Mouse (Mus musculus) stomach, postnatal 0 days (tissue): ENCODE measurements around the gene Gm21863. TPM values are rescaled to one million over a fixed set of nuclear protein-coding genes. Genes with fewer than 3 reads are reported as not detected.
"Not testable (repeated sequence)": the region's sequence is repeated elsewhere in the genome, so short reads cannot be mapped to it uniquely, and the experiment has no call there.

Source experiments
- ATAC-seq: fragments of 200-750 bp; cut with Nextera tagmentation; 2 replicates; pipeline ENCODE4 v1.8.0; 2017; ENCODE audit not compliant: low FRiP score, low TSS enrichment
- DNase-seq: peaks from one replicate; pipeline ENCODE4 v3.0.0-alpha.2; 2016; ENCODE audit warnings: low spot score
- H3K27ac ChIP-seq: fragments of 300-500 bp; sonication (generic); replicated peaks from 2 replicates; pipeline ENCODE4 v1.5.1; 2014; ENCODE audit warnings: mild to moderate bottlenecking, control low read depth
- H3K27me3 ChIP-seq: fragments of 300-500 bp; sonication (generic); 2 replicates; pipeline ENCODE4 v1.6.1; 2014; ENCODE audit warnings: low read length; ENCODE audit not compliant: control insufficient read depth, insufficient read depth
- H3K36me3 ChIP-seq: fragments of 300-500 bp; sonication (generic); 2 replicates; pipeline ENCODE4 v1.6.1; 2014; ENCODE audit warnings: low read length, mixed read lengths; ENCODE audit not compliant: control insufficient read depth, insufficient read depth
- H3K4me1 ChIP-seq: fragments of 300-500 bp; sonication (generic); replicated peaks from 2 replicates; pipeline ENCODE4 v1.6.1; 2014; ENCODE audit warnings: antibody characterized with exemption; ENCODE audit not compliant: control insufficient read depth, insufficient read depth
- H3K4me2 ChIP-seq: fragments of 300-500 bp; sonication (generic); replicated peaks from 2 replicates; pipeline ENCODE4 v1.6.1; 2014; ENCODE audit warnings: low read depth, mild to moderate bottlenecking, control low read depth, moderate library complexity
- H3K4me3 ChIP-seq: fragments of 300-500 bp; sonication (generic); 2 replicates; pipeline ENCODE4 v1.5.1; 2014; ENCODE audit warnings: low read depth, low read length, control low read depth
- H3K9ac ChIP-seq: fragments of 300-500 bp; sonication (generic); 2 replicates; pipeline ENCODE4 v1.6.1; 2014; ENCODE audit warnings: mild to moderate bottlenecking, low read length, control low read depth, mixed read lengths
- H3K9me3 ChIP-seq: fragments of 300-500 bp; sonication (generic); 2 replicates; pipeline ENCODE4 v1.6.1; 2016; ENCODE audit warnings: low read length; ENCODE audit not compliant: control insufficient read depth
- WGBS: fragments of 180-500 bp; shearing (Covaris S2); extraction: QIAGEN DNeasy Blood & Tissue Kit; methylation state at CpG from one replicate; pipeline ENCODE4 v1.1.7; 2014; 5-methylcytosine and 5-hydroxymethylcytosine counted together
- polyA plus RNA-seq: library from polyadenylated mRNA; unstranded; fragments of >200 nt; fragmentation: Nextera tagmentation; extraction: Ambion mirVana; gene quantifications from 2 replicates; pipeline ENCODE4 v1.2.1, GENCODE M21; 2015

The Gm21863 gene
- not detected in 2 replicates for polyA plus RNA-seq

DNA sequence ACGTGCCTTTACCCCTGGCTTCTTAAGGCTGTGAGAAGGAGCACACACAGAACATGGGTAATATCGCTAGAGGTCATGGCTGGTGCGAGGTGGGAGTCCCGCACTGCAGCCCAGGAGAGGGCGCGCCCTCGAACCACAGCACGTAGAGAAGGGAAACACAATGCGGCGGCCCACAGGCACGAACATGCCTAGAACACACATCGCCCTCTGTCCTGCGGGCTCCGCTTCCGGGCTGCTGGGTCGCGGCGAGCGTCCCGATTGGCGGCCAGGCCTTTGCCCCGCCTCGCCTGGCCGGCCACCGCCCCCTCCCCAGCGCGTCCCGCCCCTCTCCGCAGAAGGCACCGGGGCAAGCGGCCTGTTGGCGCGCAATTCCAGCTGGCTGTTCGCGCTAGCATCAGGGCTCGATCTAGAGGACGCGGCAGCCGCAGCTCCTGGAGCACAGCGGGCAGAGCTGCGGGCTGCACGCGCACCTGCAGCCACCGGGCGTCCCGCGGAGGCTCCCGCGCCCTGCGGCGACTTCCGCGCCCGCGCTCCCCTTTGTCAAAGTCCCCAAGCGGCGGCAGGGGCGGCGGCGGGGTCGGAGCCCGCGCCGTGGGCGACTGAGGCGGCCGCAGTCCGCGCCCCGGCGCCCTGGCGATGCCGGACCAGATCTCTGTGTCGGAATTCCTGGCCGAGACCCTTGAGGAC is at the start of gene Gm21863:
Gene Gm21863, plus strand, starts transcription at position 637 of the 687 bp plus-strand sequence.
- not testable (repeated sequence) for H3K9ac ChIP-seq, H3K4me2 ChIP-seq, H3K27me3 ChIP-seq, H3K4me3 ChIP-seq, H3K9me3 ChIP-seq, H3K4me1 ChIP-seq, DNase-seq, H3K36me3 ChIP-seq, H3K27ac ChIP-seq
- ATAC-seq, result peak; percentile 71
- WGBS, result 20% methylated on average over 51 of the region's 75 CpGs

DNA sequence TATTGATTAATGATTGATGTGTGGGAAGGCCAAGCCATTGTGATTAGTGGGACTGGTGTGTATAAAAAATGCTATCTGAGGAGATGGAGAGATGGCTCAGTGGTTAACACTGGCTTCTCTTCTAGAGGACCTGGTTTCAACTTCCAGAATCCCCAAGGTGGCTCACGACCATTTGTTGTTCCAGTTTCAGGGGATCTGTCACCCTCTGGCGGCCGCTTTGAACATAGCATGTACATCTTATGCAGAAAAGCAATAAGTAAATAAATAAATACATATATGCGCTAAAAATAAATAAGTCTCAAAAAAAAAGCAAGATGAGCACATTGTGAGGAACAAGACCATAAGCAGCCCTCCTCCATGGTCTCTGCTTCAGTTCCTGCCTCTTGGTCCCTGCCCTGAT is 26.3 kb upstream of the Gm21863 start:
- not testable (repeated sequence) for H3K36me3 ChIP-seq, H3K4me1 ChIP-seq, H3K27me3 ChIP-seq, ATAC-seq, DNase-seq, H3K27ac ChIP-seq, H3K4me3 ChIP-seq, H3K9me3 ChIP-seq, H3K9ac ChIP-seq, H3K4me2 ChIP-seq
- 32% methylated on average over 4 of the region's 4 CpGs for WGBS
